Mouse (Mus musculus) forebrain, embryonic 16.5 days (tissue): Measurements from ENCODE around the gene Fam205c. TPM values are rescaled to one million over a fixed set of nuclear protein-coding genes. Genes with fewer than 3 reads are reported as not detected.
"Not testable (repeated sequence)": the region's sequence is repeated elsewhere in the genome, so short reads cannot be mapped to it uniquely, and the experiment has no call there.

Source experiments
- ATAC-seq: fragments of 200-750 bp; cut with Nextera tagmentation; 2 replicates; pipeline ENCODE4 v1.8.0; 2017; ENCODE audit warnings: mild to moderate bottlenecking, moderate library complexity
- H3K27ac ChIP-seq: fragments of 300-500 bp; sonication (generic); 2 replicates; pipeline ENCODE4 v1.5.1; 2014; ENCODE audit warnings: low read length, control low read depth
- H3K27me3 ChIP-seq: fragments of 300-500 bp; sonication (generic); replicated peaks from 2 replicates; pipeline ENCODE4 v1.6.1; 2014; ENCODE audit warnings: low read length; ENCODE audit not compliant: control insufficient read depth, insufficient read depth
- H3K36me3 ChIP-seq: fragments of 300-500 bp; sonication (generic); 2 replicates; pipeline ENCODE4 v1.6.1; 2014; ENCODE audit not compliant: control insufficient read depth, insufficient read depth
- H3K4me1 ChIP-seq: fragments of 300-500 bp; sonication (generic); replicated peaks from 2 replicates; pipeline ENCODE4 v1.6.1; 2014; ENCODE audit warnings: low read length; ENCODE audit not compliant: control insufficient read depth, insufficient read depth
- H3K4me2 ChIP-seq: fragments of 300-500 bp; sonication (generic); 2 replicates; pipeline ENCODE4 v1.6.1; 2014; ENCODE audit warnings: mild to moderate bottlenecking, low read length, control low read depth
- H3K4me3 ChIP-seq: fragments of 300-500 bp; sonication (generic); replicated peaks from 2 replicates; pipeline ENCODE4 v1.5.1; 2014; ENCODE audit warnings: mild to moderate bottlenecking, low read length, control low read depth
- H3K9ac ChIP-seq: fragments of 300-500 bp; sonication (generic); replicated peaks from 2 replicates; pipeline ENCODE4 v1.6.1; 2014; ENCODE audit warnings: low read depth, low read length, control low read depth
- H3K9me3 ChIP-seq: fragments of 300-500 bp; sonication (generic); 2 replicates; pipeline ENCODE4 v1.6.1; 2016; ENCODE audit warnings: low read length; ENCODE audit not compliant: control insufficient read depth
- WGBS: fragments of 180-500 bp; shearing (Covaris S2); extraction: QIAGEN DNeasy Blood & Tissue Kit; methylation state at CpG from one replicate; pipeline ENCODE4 v1.1.7; 2014; 5-methylcytosine and 5-hydroxymethylcytosine counted together
- polyA plus RNA-seq: library from polyadenylated mRNA; unstranded; fragments of >200 nt; fragmentation: Nextera tagmentation; extraction: Ambion mirVana; gene quantifications from 2 replicates; pipeline ENCODE4 v1.2.1, GENCODE M21; 2015

Gene Fam205c
- polyA plus RNA-seq, 1 experiment from 2014 or later: 1.4 TPM

DNA sequence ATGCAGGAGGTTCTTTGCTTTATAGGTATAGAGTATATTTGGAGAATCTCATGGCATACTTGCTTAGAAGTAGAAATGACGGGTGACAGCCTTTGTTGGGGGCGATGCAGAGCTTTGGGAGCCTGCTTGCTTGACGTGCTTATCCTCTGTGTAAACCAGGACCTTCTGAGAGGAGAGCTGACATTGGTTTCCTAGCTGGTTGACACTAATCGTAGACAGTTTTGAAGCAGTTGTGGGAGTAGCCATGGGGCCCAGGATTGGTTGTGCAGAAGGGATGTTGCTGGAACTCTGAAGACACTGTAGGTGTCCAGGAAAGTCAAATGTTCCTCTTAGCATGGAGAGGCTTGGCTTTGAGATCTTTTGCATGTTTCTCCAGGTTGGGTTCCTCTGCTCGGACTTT, 5.8 kb downstream of the Fam205c start:
- H3K36me3 ChIP-seq: no peaks in the 10 kb centered on the region
- no peaks in the 10 kb centered on the region for H3K4me1 ChIP-seq
- H3K4me2 ChIP-seq: no peak overlapping the region
- no peak overlapping the region for H3K9ac ChIP-seq
- H3K27me3 ChIP-seq: no peaks in the 10 kb centered on the region
- no peaks in the 10 kb centered on the region for H3K9me3 ChIP-seq
- H3K4me3 ChIP-seq: no peak overlapping the region
- no peak overlapping the region for H3K27ac ChIP-seq
- WGBS: 89% methylated on average over 5 of the region's 5 CpGs
- ATAC-seq: no peak

DNA sequence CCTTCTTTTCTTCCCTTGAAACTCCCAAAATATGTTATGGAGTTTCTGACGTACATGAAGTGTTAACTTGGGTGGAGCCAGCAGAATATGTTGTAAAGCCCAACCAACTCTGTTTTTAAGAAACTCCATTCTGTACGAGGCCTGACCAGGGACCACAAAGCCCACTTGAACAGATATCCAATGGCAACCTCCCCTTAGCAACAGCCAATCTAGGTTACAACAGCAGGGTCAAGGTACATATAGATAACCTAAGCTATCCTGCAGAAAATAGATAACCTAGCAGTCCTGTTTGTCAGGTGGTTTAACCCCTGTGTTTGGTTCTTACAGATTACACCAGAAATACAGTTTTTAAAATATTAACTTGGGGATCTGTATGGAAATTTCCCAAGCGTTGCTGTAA, 6.6 kb downstream of the Fam205c start:
- Histone ChIP-seq H3K4me3 (no peak overlapping the region), H3K9ac (no peak overlapping the region), H3K4me1 (no peaks in the 10 kb centered on the region), H3K9me3 (no peaks in the 10 kb centered on the region), H3K4me2 (no peak overlapping the region), H3K27me3 (no peaks in the 10 kb centered on the region), H3K36me3 (no peaks in the 10 kb centered on the region), H3K27ac (no peak overlapping the region)
- no peak for ATAC-seq
- 79% methylated on average over 3 of the region's 3 CpGs for WGBS

DNA sequence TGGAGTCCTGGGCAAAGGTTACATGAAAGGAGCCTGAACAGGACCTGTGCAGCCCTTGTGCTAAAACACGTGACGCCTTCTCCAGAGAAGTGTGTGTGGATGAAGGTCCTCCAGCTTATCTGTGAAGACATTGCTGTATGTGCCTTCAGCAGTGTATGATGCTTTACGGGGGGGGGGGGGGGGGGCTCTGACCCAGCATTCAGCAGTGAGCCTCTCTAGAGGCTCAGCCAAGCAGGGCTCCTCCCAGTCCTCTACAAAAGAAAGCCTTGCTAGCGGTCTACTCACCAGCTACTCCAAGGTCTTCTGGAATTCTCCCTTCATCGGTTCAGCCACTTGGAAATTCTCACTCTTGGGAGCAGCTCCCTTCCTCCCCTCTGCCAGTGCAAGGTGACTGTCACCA, 10.5 kb downstream of the Fam205c start:
- not testable (repeated sequence) for H3K9ac ChIP-seq, H3K36me3 ChIP-seq, H3K9me3 ChIP-seq, H3K4me2 ChIP-seq, H3K4me3 ChIP-seq, H3K27ac ChIP-seq, ATAC-seq, H3K4me1 ChIP-seq, H3K27me3 ChIP-seq
- WGBS: 92% methylated on average over 5 of the region's 5 CpGs

DNA sequence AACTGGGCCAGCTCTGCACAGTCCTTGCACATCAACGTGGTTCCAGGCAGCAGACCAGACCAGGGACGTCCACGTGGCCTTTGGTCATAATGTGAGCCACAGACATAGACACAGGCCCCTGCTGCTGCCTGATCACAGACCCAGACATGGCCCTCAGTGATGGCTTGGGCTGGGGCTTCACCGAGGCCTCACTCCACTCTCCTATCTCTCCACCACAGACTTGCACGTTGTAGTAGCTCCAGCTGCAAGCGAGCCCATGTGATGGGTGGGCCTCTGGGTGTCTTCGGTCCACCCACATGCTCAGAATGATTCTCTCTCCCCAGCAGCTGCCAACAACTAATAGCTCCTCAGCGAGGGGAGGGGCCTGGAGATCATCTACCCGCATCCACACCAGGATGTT, 13.6 kb downstream of the Fam205c start:
- not testable (repeated sequence) for H3K27ac ChIP-seq, H3K4me3 ChIP-seq, H3K4me1 ChIP-seq, H3K4me2 ChIP-seq, H3K36me3 ChIP-seq, H3K9ac ChIP-seq, ATAC-seq, H3K9me3 ChIP-seq, H3K27me3 ChIP-seq
- 85% methylated on average over 9 of the region's 9 CpGs for WGBS

DNA sequence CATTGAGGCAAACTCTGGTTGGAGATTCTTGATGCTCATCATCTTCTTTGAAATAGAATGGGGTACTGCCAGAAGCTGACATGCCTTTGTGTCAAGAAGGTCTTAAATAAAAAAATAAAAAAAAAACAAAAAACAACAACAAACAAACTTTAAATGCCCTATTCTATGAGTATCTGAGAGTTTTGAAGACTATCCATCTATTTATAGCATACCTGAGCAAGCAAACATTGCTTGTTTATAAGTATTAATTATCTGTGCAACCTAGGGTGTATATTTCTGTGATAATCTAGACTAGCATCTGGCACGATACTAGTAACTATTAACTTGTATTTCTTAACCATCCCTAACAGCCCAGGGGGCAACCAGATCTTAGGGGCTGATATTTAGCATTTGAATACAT, 17.4 kb downstream of the Fam205c start, which contains the start of gene Gm12394:
Gene Gm12394, minus strand, starts transcription at position 101 of the 400 bp plus-strand sequence.
- H3K4me2 ChIP-seq, H3K36me3 ChIP-seq, H3K4me3 ChIP-seq, H3K9me3 ChIP-seq, H3K27ac ChIP-seq, H3K4me1 ChIP-seq, H3K9ac ChIP-seq, H3K27me3 ChIP-seq, ATAC-seq: not testable (repeated sequence)
- WGBS: 84% methylated on average over 1 of the region's 1 CpGs

DNA sequence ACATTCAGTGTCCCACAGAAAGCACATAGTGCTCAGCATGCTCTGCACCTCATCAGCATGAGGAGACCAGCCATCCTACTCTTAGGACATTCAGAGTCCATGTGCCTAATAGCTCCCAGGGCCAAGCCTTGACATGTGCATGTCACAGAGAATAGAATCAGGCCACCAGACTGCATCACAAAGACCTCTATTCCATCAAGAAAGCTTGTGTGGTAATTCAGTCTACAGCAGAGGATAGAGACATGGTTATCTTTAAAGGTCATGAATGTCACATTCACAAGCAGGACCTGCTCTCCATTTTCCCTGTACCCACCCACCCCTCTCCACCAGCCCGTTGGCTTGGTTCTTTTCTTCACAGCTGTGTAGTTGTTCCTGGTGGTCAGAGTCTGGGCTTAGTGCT, 20.2 kb downstream of the Fam205c start, which contains the start of gene Fam205a1:
Gene Fam205a1, minus strand, starts transcription at position 101 of the 400 bp plus-strand sequence.
- not testable (repeated sequence) for H3K9ac ChIP-seq, H3K9me3 ChIP-seq, H3K4me2 ChIP-seq, ATAC-seq, H3K27ac ChIP-seq, H3K36me3 ChIP-seq, H3K4me1 ChIP-seq, H3K27me3 ChIP-seq, H3K4me3 ChIP-seq
- 88% methylated on average over 1 of the region's 1 CpGs for WGBS

Other genes with a start within 250 kb of the Fam205c start
- not detected in 2 replicates for gene Gm2564, start 244.5 kb downstream of the Fam205c start, polyA plus RNA-seq
- gene Ccl27b, start 219.0 kb downstream of the Fam205c start, polyA plus RNA-seq: not detected in 2 replicates
- gene Il11ra2, start 212.3 kb downstream of the Fam205c start, polyA plus RNA-seq: not detected in 2 replicates
- 0.86 TPM in 1 of 2 replicates, not detected in the other for gene 4930578G10Rik, start 138.7 kb downstream of the Fam205c start, polyA plus RNA-seq
- gene Ccl19, start 117.7 kb downstream of the Fam205c start, polyA plus RNA-seq: not detected in 2 replicates
- 0.58 and 0.62 TPM in 2 replicates for gene Ccl21a, start 100.2 kb downstream of the Fam205c start, polyA plus RNA-seq
- gene Fam205a1, start 20.3 kb downstream of the Fam205c start, polyA plus RNA-seq: 0.15 TPM in 1 of 2 replicates, not detected in the other
- gene Gm12394, start 17.5 kb downstream of the Fam205c start, polyA plus RNA-seq: 0.24 and 0.49 TPM in 2 replicates
- gene Phf24, start 42.4 kb upstream of the Fam205c start, polyA plus RNA-seq: 25.2 and 33.6 TPM in 2 replicates
- 56.0 and 82.4 TPM in 2 replicates for gene Dnajb5, start 75.6 kb upstream of the Fam205c start, polyA plus RNA-seq
- 0.51 and 0.60 TPM in 2 replicates for gene 1700022I11Rik, start 95.4 kb upstream of the Fam205c start, polyA plus RNA-seq
- 509 and 532 TPM in 2 replicates for gene Vcp, start 126.3 kb upstream of the Fam205c start, polyA plus RNA-seq
- 32.8 and 33.2 TPM in 2 replicates for gene Fancg, start 136.3 kb upstream of the Fam205c start, polyA plus RNA-seq
- gene Pigo, start 151.6 kb upstream of the Fam205c start, polyA plus RNA-seq: 20.9 and 24.5 TPM in 2 replicates
- 237 and 238 TPM in 2 replicates for gene Stoml2, start 157.5 kb upstream of the Fam205c start, polyA plus RNA-seq
- gene Fam214b, start 172.0 kb upstream of the Fam205c start, polyA plus RNA-seq: 39.2 and 48.2 TPM in 2 replicates
- gene Unc13b, start 184.7 kb upstream of the Fam205c start, polyA plus RNA-seq: 15.5 and 21.6 TPM in 2 replicates